Mouse (Mus musculus): Measurements from ENCODE around the gene Cyp1a1. TPM values are rescaled to one million over a fixed set of nuclear protein-coding genes. Genes with fewer than 3 reads are reported as not detected.

Cyp1a1 gene
- polyA plus RNA-seq, 1 experiment = 4.5 TPM

DNA sequence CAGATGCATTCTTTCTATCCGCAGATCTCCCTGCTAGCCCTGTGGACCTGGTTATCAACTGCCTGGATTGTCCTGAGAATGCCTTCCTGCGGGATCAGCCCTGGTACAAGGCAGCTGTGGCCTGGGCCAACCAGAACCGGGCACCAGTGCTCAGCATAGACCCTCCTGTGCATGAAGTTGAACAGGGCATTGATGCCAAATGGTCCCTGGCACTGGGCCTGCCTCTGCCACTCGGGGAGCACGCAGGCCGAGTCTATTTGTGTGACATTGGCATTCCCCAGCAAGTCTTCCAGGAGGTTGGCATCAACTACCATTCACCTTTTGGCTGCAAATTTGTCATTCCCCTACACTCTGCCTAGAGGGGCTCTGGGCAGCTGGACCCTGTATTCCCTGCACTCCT lies 60.4 kb downstream of the Cyp1a1 start:
- H3K4me1 ChIP-seq (ENCODE audit: control insufficient read depth, insufficient read depth, insufficient read length, low read length) = no peaks in the 10 kb centered on the region
- no peak overlapping the region for H3K4me3 ChIP-seq (ENCODE audit: insufficient read depth, low read depth, low read length)
- no peak overlapping the region for H3K27ac ChIP-seq (replicated peaks; ENCODE audit: low read depth, low read length)

- Histone ChIP-seq H3K27ac (replicated peaks; ENCODE audit: low read depth, low read length) (no peak overlapping the region), H3K4me1 (ENCODE audit: control insufficient read depth, insufficient read depth, insufficient read length, low read length) (no peaks in the 10 kb centered on the region), H3K4me3 (ENCODE audit: insufficient read depth, low read depth, low read length) (no peak overlapping the region)
These were observed 61.1 kb downstream of the Cyp1a1 start for GRCm38 (mm10) chr9:57748831-57749230.

DNA sequence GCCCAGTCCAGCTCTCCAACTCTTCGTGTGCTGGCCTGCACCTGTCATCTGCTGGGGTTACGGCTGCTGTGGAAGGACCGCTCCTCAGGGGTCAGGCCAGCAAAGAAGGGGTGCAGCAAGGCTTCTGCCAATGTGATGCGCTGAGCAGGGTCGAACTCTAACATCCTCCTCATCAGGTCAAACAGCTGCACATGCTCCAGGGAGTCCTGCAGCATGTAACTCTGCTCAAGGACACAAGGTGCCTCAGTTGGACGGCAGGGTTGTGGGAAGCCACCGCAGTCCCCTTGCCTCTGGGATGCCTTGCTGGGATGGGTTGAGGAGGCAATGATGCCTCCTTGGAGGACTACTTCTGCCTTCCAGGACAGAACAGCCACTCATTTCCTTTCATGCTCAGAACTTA lies 63.2 kb downstream of the Cyp1a1 start:
- Histone ChIP-seq H3K27ac (replicated peaks; ENCODE audit: low read depth, low read length) (no peak overlapping the region), H3K4me1 (ENCODE audit: control insufficient read depth, insufficient read depth, insufficient read length, low read length) (no peaks in the 10 kb centered on the region), H3K4me3 (ENCODE audit: insufficient read depth, low read depth, low read length) (no peak overlapping the region)

Other genes starting within 250 kb of the Cyp1a1 start
- 16.5 and 22.5 TPM in 2 replicates for gene Ppcdc, start 247.8 kb upstream of the Cyp1a1 start, polyA plus RNA-seq (2012; ENCODE audit: insufficient read depth, insufficient read length, missing spikeins)
- 5.2 and 5.5 TPM in 2 replicates for gene Scamp5, start 219.9 kb upstream of the Cyp1a1 start, polyA plus RNA-seq (2012; ENCODE audit: insufficient read depth, insufficient read length, missing spikeins)
- not detected in 2 replicates for gene Rpp25, start 183.9 kb upstream of the Cyp1a1 start, polyA plus RNA-seq (2012; ENCODE audit: insufficient read depth, insufficient read length, missing spikeins)
- 2,595 and 2,603 TPM in 2 replicates for gene Cox5a, start 166.7 kb upstream of the Cyp1a1 start, polyA plus RNA-seq (2012; ENCODE audit: insufficient read depth, insufficient read length, missing spikeins)
- gene Fam219b, start 150.4 kb upstream of the Cyp1a1 start, polyA plus RNA-seq (2012; ENCODE audit: insufficient read depth, insufficient read length, missing spikeins) = 6.2 and 7.2 TPM in 2 replicates
- 15.3 and 17.6 TPM in 2 replicates for gene Mpi, start 135.2 kb upstream of the Cyp1a1 start, polyA plus RNA-seq (2012; ENCODE audit: insufficient read depth, insufficient read length, missing spikeins)
- 17.1 and 17.8 TPM in 2 replicates for gene Scamp2, start 127.0 kb upstream of the Cyp1a1 start, polyA plus RNA-seq (2012; ENCODE audit: insufficient read depth, insufficient read length, missing spikeins)
- gene Ulk3, start 98.5 kb upstream of the Cyp1a1 start, polyA plus RNA-seq (2012; ENCODE audit: insufficient read depth, insufficient read length, missing spikeins) = 3.6 and 5.1 TPM in 2 replicates
- gene Cplx3, start 81.6 kb upstream of the Cyp1a1 start, polyA plus RNA-seq (2012; ENCODE audit: insufficient read depth, insufficient read length, missing spikeins) = not detected in 2 replicates
- gene Lman1l, start 67.2 kb upstream of the Cyp1a1 start, polyA plus RNA-seq (2012; ENCODE audit: insufficient read depth, insufficient read length, missing spikeins) = not detected in 2 replicates
- 16.3 and 16.8 TPM in 2 replicates for gene Csk, start 34.3 kb upstream of the Cyp1a1 start, polyA plus RNA-seq (2012; ENCODE audit: insufficient read depth, insufficient read length, missing spikeins)
- not detected in 2 replicates for gene Cyp1a2, start 4.2 kb upstream of the Cyp1a1 start, polyA plus RNA-seq (2012; ENCODE audit: insufficient read depth, insufficient read length, missing spikeins)
- gene Edc3, start 20.6 kb downstream of the Cyp1a1 start, polyA plus RNA-seq (2012; ENCODE audit: insufficient read depth, insufficient read length, missing spikeins) = 4.4 and 5.7 TPM in 2 replicates
- 22.3 and 26.6 TPM in 2 replicates for gene Clk3, start 77.9 kb downstream of the Cyp1a1 start, polyA plus RNA-seq (2012; ENCODE audit: insufficient read depth, insufficient read length, missing spikeins)
- 2.6 and 4.5 TPM in 2 replicates for gene Arid3b, start 148.9 kb downstream of the Cyp1a1 start, polyA plus RNA-seq (2012; ENCODE audit: insufficient read depth, insufficient read length, missing spikeins)
- 67.3 and 71.9 TPM in 2 replicates for gene Ubl7, start 223.1 kb downstream of the Cyp1a1 start, polyA plus RNA-seq (2012; ENCODE audit: insufficient read depth, insufficient read length, missing spikeins)

Data from brown adipose tissue, adult 24 weeks (tissue).